Mouse (Mus musculus) heart, postnatal 0 days (tissue): ENCODE measurements at regions not wholly inside any gene's neighbourhood (a gene's known extent, or its start where the extent isn't known, plus 50 kb on each side); places are given as distances from the start of the nearest gene placed in this dataset.
A peak's percentile ranks its signal among the peaks of the same experiment; 100 is the strongest.

Experiments used
- ATAC-seq: fragments of 200-750 bp; cut with Nextera tagmentation; 2 replicates; pipeline ENCODE4 v1.8.0; 2017; ENCODE audit warnings: low read depth, moderate number of reproducible peaks, moderate library complexity; ENCODE audit not compliant: insufficient read depth
- DNase-seq: peaks from one replicate; pipeline ENCODE4 v3.0.0-alpha.2; 2016; ENCODE audit warnings: low spot score
- H3K27ac ChIP-seq: fragments of 300-500 bp; sonication (generic); 2 replicates; pipeline ENCODE4 v1.5.1; 2014; ENCODE audit warnings: low read depth, mild to moderate bottlenecking
- H3K27me3 ChIP-seq: fragments of 300-500 bp; sonication (generic); 2 replicates; pipeline ENCODE4 v1.6.1; 2014; ENCODE audit warnings: low read length, mixed read lengths; ENCODE audit not compliant: control insufficient read depth, insufficient read depth
- H3K36me3 ChIP-seq: fragments of 300-500 bp; sonication (generic); replicated peaks from 2 replicates; pipeline ENCODE4 v1.6.1; 2014; ENCODE audit warnings: low read length, mixed read lengths; ENCODE audit not compliant: control insufficient read depth, insufficient read depth
- H3K4me1 ChIP-seq: fragments of 300-500 bp; sonication (generic); 2 replicates; pipeline ENCODE4 v1.6.1; 2014; ENCODE audit warnings: antibody characterized with exemption; ENCODE audit not compliant: control insufficient read depth, insufficient read depth
- H3K4me2 ChIP-seq: fragments of 300-500 bp; sonication (generic); 2 replicates; pipeline ENCODE4 v1.6.1; 2014; ENCODE audit warnings: low read depth, mild to moderate bottlenecking, low read length, moderate library complexity
- H3K4me3 ChIP-seq: fragments of 300-500 bp; sonication (generic); 2 replicates; pipeline ENCODE4 v1.5.1; 2014; ENCODE audit warnings: low read depth, low read length
- H3K9ac ChIP-seq: fragments of 300-500 bp; sonication (generic); replicated peaks from 2 replicates; pipeline ENCODE4 v1.6.1; 2014; ENCODE audit warnings: low read depth, low read length, mixed read lengths
- H3K9me3 ChIP-seq: fragments of 300-500 bp; sonication (generic); replicated peaks from 2 replicates; pipeline ENCODE4 v1.6.1; 2016; ENCODE audit warnings: low read length; ENCODE audit not compliant: control insufficient read depth
- CTCF ChIP-seq: IDR thresholded peaks from 2 replicates; pipeline ENCODE4 v1.5.1; 2016; ENCODE audit warnings: antibody characterized with exemption, control low read depth, low read depth
- EP300 ChIP-seq: IDR thresholded peaks from 2 replicates; pipeline ENCODE4 v1.6.1; 2016; ENCODE audit warnings: antibody characterized with exemption, low read depth
- WGBS: fragments of 180-500 bp; shearing (Covaris S2); extraction: QIAGEN DNeasy Blood & Tissue Kit; methylation state at CpG from one replicate; pipeline ENCODE4 v1.1.7; 2014; 5-methylcytosine and 5-hydroxymethylcytosine counted together

DNA sequence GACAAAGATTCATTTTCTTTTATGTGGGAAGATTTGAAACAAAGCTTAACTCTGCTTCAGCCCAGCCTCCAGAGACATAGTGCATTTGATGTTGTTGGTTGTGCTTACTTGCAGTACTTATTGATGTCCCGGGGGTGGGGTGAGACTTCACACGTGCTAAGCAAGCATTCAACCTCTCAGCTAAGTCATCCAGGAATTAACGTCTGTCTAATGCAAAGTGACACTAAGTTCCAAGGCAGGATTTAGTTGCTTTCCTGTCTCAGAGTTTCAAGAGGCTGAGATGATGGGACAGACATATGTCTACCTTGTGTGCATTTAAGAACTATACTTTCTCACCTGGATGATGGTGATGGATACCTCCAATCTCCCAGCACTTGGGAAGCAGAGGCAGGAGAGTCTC lies 189.0 kb upstream of the Erbb4 start:
- H3K4me1 ChIP-seq = no peaks in the 10 kb centered on the region
- H3K27me3 ChIP-seq = no peaks in the 10 kb centered on the region
- no peak overlapping the region for H3K27ac ChIP-seq
- TF ChIP-seq EP300 = no peak
- no peak for TF ChIP-seq CTCF
- no peak overlapping the region for H3K4me3 ChIP-seq
- H3K36me3 ChIP-seq = no peaks in the 10 kb centered on the region
- DNase-seq (no peak), ATAC-seq (no peak)
- no peaks in the 10 kb centered on the region for H3K9me3 ChIP-seq
- H3K9ac ChIP-seq = no peak overlapping the region
- 65% methylated on average over 3 of the region's 3 CpGs for WGBS
- H3K4me2 ChIP-seq = no peak overlapping the region

DNA sequence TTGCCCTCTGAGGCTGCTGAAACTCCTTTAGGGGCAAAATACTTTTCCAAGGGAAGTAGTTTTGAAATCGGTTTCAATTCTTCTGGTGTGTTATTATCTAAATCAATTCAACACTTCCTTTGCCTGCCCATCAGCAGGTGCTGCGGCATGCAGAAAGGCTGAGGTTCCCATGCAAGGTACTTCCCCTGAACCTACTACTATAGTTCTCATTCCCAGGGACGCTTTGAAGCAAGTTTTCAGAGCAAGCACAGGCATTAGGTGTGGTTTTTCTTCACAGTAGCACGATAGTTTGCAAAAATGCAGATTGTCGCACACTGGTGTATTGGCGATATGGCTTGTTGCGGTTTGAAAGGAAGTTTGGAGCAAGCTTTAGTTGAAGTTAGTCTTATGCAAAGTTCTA lies 183.5 kb upstream of the Erbb4 start:
- Histone ChIP-seq H3K4me2 (no peak overlapping the region), H3K4me1 (no peaks in the 10 kb centered on the region), H3K36me3 (no peaks in the 10 kb centered on the region), H3K9ac (no peak overlapping the region), H3K4me3 (no peak overlapping the region), H3K27me3 (no peaks in the 10 kb centered on the region), H3K9me3 (no peaks in the 10 kb centered on the region), H3K27ac (no peak overlapping the region)
- ATAC-seq (no peak), DNase-seq (no peak)
- TF ChIP-seq EP300 (no peak), CTCF (no peak)
- WGBS = 69% methylated on average over 7 of the region's 7 CpGs

- Histone ChIP-seq H3K4me2 (no peak overlapping the region), H3K4me1 (no peaks in the 10 kb centered on the region), H3K9me3 (no peaks in the 10 kb centered on the region), H3K36me3 (no peaks in the 10 kb centered on the region), H3K4me3 (no peak overlapping the region), H3K27ac (no peak overlapping the region), H3K27me3 (no peaks in the 10 kb centered on the region), H3K9ac (no peak overlapping the region)
- 30% methylated on average over 3 of the region's 3 CpGs for WGBS
- DNase-seq (no peak), ATAC-seq (no peak)
- TF ChIP-seq EP300 (no peak), CTCF (no peak)
These were observed 178.5 kb upstream of the Erbb4 start for GRCm38 (mm10) chr1:69286374-69286773.

- Histone ChIP-seq H3K9me3 (no peaks in the 10 kb centered on the region), H3K4me1 (no peaks in the 10 kb centered on the region), H3K9ac (no peak overlapping the region), H3K4me2 (no peak overlapping the region), H3K27me3 (no peaks in the 10 kb centered on the region), H3K4me3 (no peak overlapping the region), H3K27ac (no peak overlapping the region), H3K36me3 (no peaks in the 10 kb centered on the region)
- TF ChIP-seq CTCF (no peak), EP300 (no peak)
- WGBS = 33% methylated on average over 4 of the region's 4 CpGs
- no peak for DNase-seq
- ATAC-seq = no peak
These were observed 169.6 kb upstream of the Erbb4 start for GRCm38 (mm10) chr1:69277428-69277827.

DNA sequence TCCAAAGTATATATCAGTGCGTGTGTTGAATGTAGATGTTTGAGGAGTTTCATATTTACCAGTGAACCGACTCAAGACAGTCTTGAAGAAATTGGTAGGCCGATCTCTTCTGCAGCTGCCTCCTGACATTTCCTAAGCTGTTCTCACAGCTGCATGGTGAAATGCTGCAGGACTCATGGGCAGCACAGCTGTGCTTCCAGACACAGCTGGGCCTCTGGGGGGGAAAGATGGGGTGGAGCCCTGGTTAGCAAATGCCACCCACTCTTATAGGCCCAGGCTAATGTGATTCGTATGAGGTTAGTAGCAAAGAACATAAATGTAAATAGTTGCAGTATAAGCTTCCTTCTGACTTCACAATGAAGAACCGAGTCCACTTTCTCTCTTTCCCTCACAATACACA lies 139.8 kb upstream of the Erbb4 start:
- Histone ChIP-seq H3K4me1 (no peaks in the 10 kb centered on the region), H3K27ac (no peak overlapping the region), H3K4me2 (no peak overlapping the region), H3K9ac (no peak overlapping the region), H3K36me3 (no peaks in the 10 kb centered on the region), H3K4me3 (no peak overlapping the region), H3K9me3 (no peaks in the 10 kb centered on the region), H3K27me3 (no peaks in the 10 kb centered on the region)
- TF ChIP-seq EP300 = no peak
- TF ChIP-seq CTCF = no peak
- no peak for DNase-seq
- no peak for ATAC-seq
- 73% methylated on average over 5 of the region's 5 CpGs for WGBS

GRCm38 (mm10) chr1:69242289-69242909 lies 134.5 kb upstream of the Erbb4 start:
- Histone ChIP-seq H3K9me3 (0 out of 2 replicates have a peak, but pooled peaks cover 4% of the 10 kb centered on the region), H3K4me1 (no peaks in the 10 kb centered on the region), H3K4me3 (peak overlapping the region; percentile 28; the same call in 1 of the 2 replicates), H3K27me3 (no peaks in the 10 kb centered on the region), H3K36me3 (no peaks in the 10 kb centered on the region), H3K27ac (no peak overlapping the region), H3K4me2 (peak overlapping the region; percentile 59), H3K9ac (0 out of 2 replicates have a peak overlapping the region, but pooled peaks have one; percentile 19)
- no peak for DNase-seq
- 0 out of 2 replicates have a peak, but pooled peaks have one; percentile 11 for ATAC-seq
- WGBS = 66% methylated on average over 3 of the region's 3 CpGs
- TF ChIP-seq CTCF (no peak), EP300 (no peak)
